Mouse (Mus musculus) bone marrow macrophage, adult 2 months (primary cell): Measurements from ENCODE around the gene Cchcr1. TPM values are rescaled to one million over a fixed set of nuclear protein-coding genes. Genes with fewer than 3 reads are reported as not detected.

ENCODE experiments used
- H3K27ac ChIP-seq: 2 replicates; pipeline ENCODE4 v1.5.1; 2012; ENCODE audit warnings: low read depth, low read length; ENCODE audit not compliant: insufficient read depth
- H3K4me1 ChIP-seq: 2 replicates; pipeline ENCODE4 v1.6.1; 2012; ENCODE audit warnings: low read length; ENCODE audit not compliant: control insufficient read depth, insufficient read depth
- H3K4me3 ChIP-seq: 2 replicates; pipeline ENCODE4 v1.5.1; 2012; ENCODE audit warnings: mild to moderate bottlenecking, low read length, moderate library complexity; ENCODE audit not compliant: insufficient read depth
- CTCF ChIP-seq: IDR thresholded peaks from 2 replicates; pipeline ENCODE4 v1.5.1; 2012; ENCODE audit warnings: low read depth, mild to moderate bottlenecking, low read length, moderate library complexity
- POLR2A ChIP-seq: IDR thresholded peaks from 2 replicates; pipeline ENCODE4 v1.6.1; 2012; ENCODE audit warnings: mild to moderate bottlenecking, low read depth, low read length, borderline replicate concordance
- polyA plus RNA-seq: library from polyadenylated mRNA; stranded (reverse); fragments of >200 nt; gene quantifications from 2 replicates; pipeline ENCODE4 v1.2.4, GENCODE M21; 2012; ENCODE audit not compliant: missing spikeins, insufficient read depth, insufficient read length

The Cchcr1 gene
- polyA plus RNA-seq, 1 experiment, result 9.8 TPM

- TF ChIP-seq POLR2A (no peak), CTCF (no peak)
- Histone ChIP-seq H3K4me1 (no peaks in the 10 kb centered on the region), H3K4me3 (no peak overlapping the region), H3K27ac (no peak overlapping the region)
Measured at GRCm38 (mm10) chr17:35550871-35551270, 34.0 kb downstream of the Cchcr1 start.

- Histone ChIP-seq H3K4me3 (no peak within 1 kb of the TSS), H3K4me1 (no peaks in the 10 kb centered on the region), H3K27ac (no peak within 1 kb of the TSS)
- no peak for TF ChIP-seq POLR2A
- TF ChIP-seq CTCF, result no peak
Measured at GRCm38 (mm10) chr17:35551881-35552414, 35.0 kb downstream of the Cchcr1 start, which contains the start of gene Cdsn. Cdsn (plus strand) TSS chr17:35552128.

DNA sequence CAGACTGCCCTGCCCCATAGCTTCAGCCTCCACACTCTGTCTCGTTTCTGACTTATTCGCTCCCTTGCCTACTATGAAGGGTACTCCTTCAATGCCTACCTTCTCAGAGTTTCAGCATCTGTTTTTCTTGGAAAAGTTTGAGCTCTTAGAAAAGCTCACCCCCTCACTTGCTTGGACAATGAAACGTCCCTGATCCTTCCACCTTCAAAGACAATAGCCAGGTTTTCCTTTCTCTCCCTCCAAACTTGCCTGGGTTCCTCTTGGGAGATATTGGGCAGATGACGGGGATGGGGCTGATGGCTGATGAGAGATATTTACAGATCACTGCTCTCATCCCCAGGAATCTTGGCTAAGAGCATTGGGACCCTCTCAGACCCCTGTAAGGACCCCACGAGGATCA is 37.4 kb downstream of the Cchcr1 start:
- Histone ChIP-seq H3K4me1 (0 out of 2 replicates have a peak, but pooled peaks cover 3% of the 10 kb centered on the region), H3K27ac (no peak overlapping the region)
- TF ChIP-seq POLR2A (no peak), CTCF (no peak)

DNA sequence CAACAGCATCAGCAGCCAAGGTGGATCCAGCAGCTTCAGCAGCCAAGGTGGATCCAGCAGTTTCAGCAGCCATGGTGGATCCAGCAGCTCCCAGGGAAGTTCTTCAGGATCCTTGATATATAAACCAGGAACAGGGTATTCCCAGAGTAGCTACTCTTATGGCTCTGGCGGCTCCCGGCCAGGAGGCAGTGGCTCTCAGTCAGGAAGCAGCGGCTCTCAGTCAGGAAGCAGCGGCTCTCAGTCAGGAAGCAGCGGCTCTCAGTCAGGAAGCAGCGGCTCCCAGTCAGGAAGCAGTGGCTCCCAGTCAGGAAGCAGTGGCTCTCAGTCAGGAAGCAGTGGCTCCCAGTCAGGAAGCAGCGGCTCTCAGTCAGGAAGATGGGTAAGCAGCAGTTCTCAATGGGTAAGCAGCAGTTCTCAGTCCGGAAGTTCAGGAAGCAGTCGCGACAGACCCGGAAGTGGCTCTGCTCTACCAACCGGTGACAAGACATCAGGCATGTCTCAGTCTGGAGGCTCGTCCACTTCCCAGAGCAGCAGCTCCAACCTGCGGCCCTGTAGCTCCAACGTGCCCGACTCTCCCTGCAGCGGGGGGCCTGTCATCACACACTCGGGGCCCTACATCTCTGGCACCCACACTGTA is 38.0 kb downstream of the Cchcr1 start:
- Histone ChIP-seq H3K27ac (no peak overlapping the region), H3K4me3 (no peak overlapping the region), H3K4me1 (0 out of 2 replicates have a peak, but pooled peaks cover 3% of the 10 kb centered on the region)
- TF ChIP-seq CTCF (no peak), POLR2A (no peak)

More for the DNA sequence above, 37.4 kb downstream of the Cchcr1 start:
- no peak overlapping the region for H3K4me3 ChIP-seq

DNA sequence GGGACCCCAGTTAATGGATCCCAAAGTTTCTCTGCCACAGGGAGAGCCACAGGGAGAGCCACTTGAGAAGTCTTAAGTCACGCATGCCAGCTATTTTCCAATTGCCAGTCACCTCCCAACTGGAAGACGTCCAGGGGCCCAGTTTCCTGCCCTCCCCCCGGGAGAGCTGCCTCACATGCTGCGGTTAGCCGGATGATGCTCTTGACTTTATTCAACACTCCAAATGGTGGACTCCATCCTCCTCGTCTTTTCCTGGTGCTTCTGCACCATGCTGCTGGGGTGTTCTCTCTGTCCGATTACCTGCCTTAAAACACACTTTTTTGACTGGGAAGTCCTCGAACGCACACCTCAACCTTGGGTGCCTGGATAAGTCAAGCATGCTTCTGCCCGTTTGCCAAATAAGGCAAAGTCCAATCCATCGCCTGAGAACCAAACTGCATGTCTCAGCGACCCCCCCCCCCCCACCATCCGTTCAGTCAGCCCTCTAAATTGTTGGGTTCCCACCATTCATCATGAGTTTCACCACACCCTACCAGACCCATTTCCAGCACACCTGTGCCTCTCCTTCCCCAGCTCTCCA is 39.4 kb downstream of the Cchcr1 start:
- no peak overlapping the region for H3K4me3 ChIP-seq
- 0 out of 2 replicates have a peak, but pooled peaks cover 3% of the 10 kb centered on the region for H3K4me1 ChIP-seq
- no peak overlapping the region for H3K27ac ChIP-seq
- no peak for TF ChIP-seq CTCF
- no peak for TF ChIP-seq POLR2A

GRCm38 (mm10) chr17:35556812-35557211 is 39.9 kb downstream of the Cchcr1 start:
- Histone ChIP-seq H3K27ac (no peak overlapping the region), H3K4me3 (no peak overlapping the region), H3K4me1 (0 out of 2 replicates have a peak, but pooled peaks cover 3% of the 10 kb centered on the region)
- TF ChIP-seq CTCF (peak; percentile 30; the same call in 1 of the 2 replicates), POLR2A (no peak)

GRCm38 (mm10) chr17:35557351-35557750 is 40.5 kb downstream of the Cchcr1 start:
- no peak overlapping the region for H3K4me3 ChIP-seq
- H3K27ac ChIP-seq, result no peak overlapping the region
- TF ChIP-seq POLR2A (no peak), CTCF (no peak)
- H3K4me1 ChIP-seq, result 0 out of 2 replicates have a peak, but pooled peaks cover 3% of the 10 kb centered on the region

- H3K4me3 ChIP-seq, result no peak overlapping the region
Measured at GRCm38 (mm10) chr17:35558216-35558615, 41.3 kb downstream of the Cchcr1 start.

DNA sequence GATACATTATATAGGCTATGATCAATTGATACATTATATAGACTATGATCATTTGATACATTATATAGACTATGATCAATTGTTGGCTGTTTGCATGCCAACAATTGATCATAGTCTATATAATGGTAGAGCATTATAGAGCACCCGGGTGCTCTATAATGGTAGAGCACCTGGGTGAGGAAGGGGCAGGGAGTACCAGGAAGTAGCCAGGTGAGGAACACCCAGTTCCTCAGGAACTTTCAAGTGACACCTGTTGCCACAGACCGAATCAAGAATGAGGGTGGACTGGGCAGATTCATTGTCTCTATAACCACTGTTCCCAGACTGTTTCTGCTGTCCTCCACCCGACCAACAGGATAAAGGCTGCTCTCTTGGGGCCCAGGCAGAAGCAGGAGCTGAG is 50.2 kb downstream of the Cchcr1 start, which contains the start of gene 2300002M23Rik:
Gene 2300002M23Rik (plus strand): TSS at position 301 of the 400 bp plus-strand sequence.
- TF ChIP-seq POLR2A (no peak), CTCF (no peak)
- H3K4me3 ChIP-seq, result no peak within 1 kb of the TSS
- H3K27ac ChIP-seq, result no peak within 1 kb of the TSS
- no peaks in the 10 kb centered on the region for H3K4me1 ChIP-seq

More at GRCm38 (mm10) chr17:35558216-35558615, 41.3 kb downstream of the Cchcr1 start:
- Histone ChIP-seq H3K4me1 (0 out of 2 replicates have a peak, but pooled peaks cover 3% of the 10 kb centered on the region), H3K27ac (no peak overlapping the region)
- no peak for TF ChIP-seq CTCF
- no peak for TF ChIP-seq POLR2A

DNA sequence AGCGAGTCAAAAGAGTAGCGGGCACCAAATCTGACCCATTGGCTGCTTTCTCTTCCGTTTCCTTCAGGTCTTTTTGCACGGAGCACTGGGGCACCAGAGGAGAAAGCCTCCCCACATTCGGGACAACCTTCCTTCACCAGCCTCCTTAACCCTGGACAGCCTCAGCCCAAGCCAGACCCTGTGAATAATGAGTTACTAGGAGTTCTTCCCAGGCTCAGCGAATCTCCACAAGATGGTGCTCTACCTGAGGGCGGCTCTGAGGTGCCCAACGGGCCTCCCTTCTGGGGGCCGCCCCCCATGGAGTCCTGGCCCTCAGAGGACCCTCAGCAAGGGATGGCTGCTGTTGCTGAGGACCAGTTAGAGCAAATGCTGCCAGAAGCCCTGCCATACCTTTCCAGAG is 50.9 kb downstream of the Cchcr1 start:
- no peak for TF ChIP-seq POLR2A
- TF ChIP-seq CTCF, result no peak
- no peaks in the 10 kb centered on the region for H3K4me1 ChIP-seq

More for the DNA sequence above, 50.9 kb downstream of the Cchcr1 start:
- H3K27ac ChIP-seq, result no peak overlapping the region
- H3K4me3 ChIP-seq, result no peak overlapping the region
